Mouse (Mus musculus): ENCODE measurements around the gene Wdtc1. TPM values are rescaled to one million over a fixed set of nuclear protein-coding genes. Genes with fewer than 3 reads are reported as not detected.
A peak's percentile ranks its signal among the peaks of the same experiment; 100 is the strongest.

Wdtc1 gene
- polyA plus RNA-seq, 1 experiment from 2014 or later, result 25.5 TPM

DNA sequence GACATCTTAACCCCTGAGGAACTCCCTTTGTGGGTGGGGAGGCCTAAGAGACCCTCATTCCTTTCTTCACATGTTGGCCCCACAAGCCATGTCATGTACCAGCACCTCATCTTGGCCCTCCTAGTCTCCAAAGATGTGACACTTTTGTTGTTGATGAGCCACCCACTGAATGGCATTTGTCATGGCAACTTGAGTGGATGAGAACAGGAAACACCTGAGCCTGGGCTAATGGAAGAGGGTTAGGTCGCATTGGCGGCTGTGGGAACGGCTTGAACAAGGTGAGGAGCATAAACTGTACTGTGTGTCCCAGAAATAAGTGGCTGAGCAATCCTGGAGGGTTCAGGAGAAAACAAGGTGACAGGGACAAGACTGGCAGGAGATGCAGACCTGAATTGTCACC, 84.3 kb downstream of the Wdtc1 start:
- Histone ChIP-seq H3K27me3 (no peaks in the 10 kb centered on the region), H3K4me1 (no peaks in the 10 kb centered on the region), H3K27ac (no peak overlapping the region), H3K4me3 (no peak overlapping the region), H3K36me3 (peaks cover 68% of the 10 kb centered on the region), H3K9me3 (replicated peaks) (0 out of 2 replicates have a peak, but pooled peaks cover 7% of the 10 kb centered on the region), H3K4me2 (replicated peaks) (no peak overlapping the region), H3K9ac (no peak overlapping the region)
- 89% methylated on average over 3 of the region's 3 CpGs for WGBS
- ATAC-seq (ENCODE audit: low FRiP score), result no peak

DNA sequence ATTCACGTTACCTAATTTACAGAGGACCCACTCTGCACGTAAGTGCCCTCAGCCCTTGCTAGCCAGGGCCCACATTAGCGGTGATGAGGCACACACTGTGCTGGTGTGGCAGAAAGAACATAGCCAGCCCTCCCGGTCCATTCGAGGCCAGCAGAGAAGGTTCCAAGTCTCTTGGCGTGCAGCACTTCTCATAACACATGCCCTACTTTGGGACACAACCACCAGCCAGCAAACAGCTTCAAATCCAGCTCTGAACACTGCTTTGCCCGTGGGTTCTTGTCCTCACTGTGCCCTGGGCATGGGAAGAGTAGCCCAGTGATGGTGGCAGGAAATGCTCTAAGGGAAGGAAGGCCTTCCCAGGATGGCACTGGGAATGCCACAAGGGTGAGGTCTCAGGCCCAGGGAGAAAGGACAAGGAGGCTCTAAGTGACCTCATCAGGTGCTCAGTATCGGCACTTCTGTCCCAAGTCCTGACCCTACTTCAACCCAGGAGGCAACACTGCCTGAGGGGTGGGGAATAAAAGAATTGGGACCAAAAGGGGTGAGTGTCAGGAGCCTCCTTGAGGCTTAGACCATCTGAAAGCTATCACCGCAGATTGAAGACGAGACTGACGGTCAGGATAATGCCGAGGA, 86.9 kb downstream of the Wdtc1 start:
- H3K36me3 ChIP-seq, result peaks cover 74% of the 10 kb centered on the region
- H3K27me3 ChIP-seq, result no peaks in the 10 kb centered on the region
- H3K9ac ChIP-seq, result no peak overlapping the region
- no peak overlapping the region for H3K4me2 ChIP-seq (replicated peaks)
- no peak overlapping the region for H3K4me3 ChIP-seq
- no peak for ATAC-seq (ENCODE audit: low FRiP score)
- H3K4me1 ChIP-seq, result no peaks in the 10 kb centered on the region
- H3K9me3 ChIP-seq (replicated peaks), result 0 out of 2 replicates have a peak, but pooled peaks cover 7% of the 10 kb centered on the region
- H3K27ac ChIP-seq, result no peak overlapping the region
- WGBS, result 94% methylated on average over 12 of the region's 12 CpGs

DNA sequence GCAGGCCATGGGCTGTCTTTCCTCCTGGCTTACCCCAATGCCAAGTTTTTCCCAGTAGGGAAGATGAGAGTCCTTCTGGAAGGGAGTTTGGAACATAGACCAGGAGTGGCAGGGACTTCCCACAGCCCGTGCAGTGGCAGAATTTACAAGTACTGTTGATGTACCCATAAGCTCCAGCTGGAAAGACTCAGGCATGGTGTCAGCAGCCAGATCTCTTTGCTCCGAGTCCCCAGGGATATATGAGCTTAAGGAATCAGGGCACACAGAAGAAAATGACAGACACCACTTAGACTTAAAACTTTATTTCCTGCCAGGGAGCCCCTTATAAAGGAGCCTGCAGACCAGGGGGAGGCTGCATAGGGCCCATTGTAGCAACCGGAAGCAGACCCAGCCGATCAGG, 87.5 kb downstream of the Wdtc1 start:
- 98% methylated on average over 4 of the region's 4 CpGs for WGBS
- Histone ChIP-seq H3K4me1 (no peaks in the 10 kb centered on the region), H3K27ac (no peak overlapping the region), H3K9ac (no peak overlapping the region), H3K4me2 (replicated peaks) (no peak overlapping the region), H3K36me3 (peaks cover 72% of the 10 kb centered on the region), H3K27me3 (0 out of 2 replicates have a peak, but pooled peaks cover 2% of the 10 kb centered on the region), H3K9me3 (replicated peaks) (0 out of 2 replicates have a peak, but pooled peaks cover 7% of the 10 kb centered on the region), H3K4me3 (no peak overlapping the region)
- no peak for ATAC-seq (ENCODE audit: low FRiP score)

DNA sequence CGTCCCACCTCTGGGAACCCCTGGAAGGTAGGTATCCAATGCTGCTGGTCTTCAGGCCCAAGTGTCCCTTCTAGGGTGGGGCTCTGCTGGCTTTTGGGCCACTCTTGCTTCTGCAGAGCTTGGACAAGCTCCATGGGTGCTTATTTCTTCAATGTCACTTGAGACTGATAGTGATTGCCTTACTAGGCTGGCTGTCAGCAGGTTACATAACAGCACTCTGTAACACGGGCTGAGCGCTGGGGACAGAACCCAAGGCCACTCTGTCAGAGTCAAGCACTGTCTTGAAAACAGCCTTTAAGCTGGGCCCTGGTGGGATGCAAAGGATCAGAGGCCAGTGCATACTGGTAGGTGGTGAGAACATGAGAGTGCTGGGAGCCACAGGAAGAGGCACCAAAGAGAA, 88.0 kb downstream of the Wdtc1 start:
- peaks cover 68% of the 10 kb centered on the region for H3K36me3 ChIP-seq
- no peak overlapping the region for H3K4me3 ChIP-seq
- 95% methylated on average over 3 of the region's 3 CpGs for WGBS
- H3K4me1 ChIP-seq, result no peaks in the 10 kb centered on the region
- 0 out of 2 replicates have a peak, but pooled peaks cover 3% of the 10 kb centered on the region for H3K27me3 ChIP-seq
- 0 out of 2 replicates have a peak, but pooled peaks cover 7% of the 10 kb centered on the region for H3K9me3 ChIP-seq (replicated peaks)
- no peak overlapping the region for H3K4me2 ChIP-seq (replicated peaks)
- no peak overlapping the region for H3K9ac ChIP-seq
- no peak for ATAC-seq (ENCODE audit: low FRiP score)
- H3K27ac ChIP-seq, result no peak overlapping the region

DNA sequence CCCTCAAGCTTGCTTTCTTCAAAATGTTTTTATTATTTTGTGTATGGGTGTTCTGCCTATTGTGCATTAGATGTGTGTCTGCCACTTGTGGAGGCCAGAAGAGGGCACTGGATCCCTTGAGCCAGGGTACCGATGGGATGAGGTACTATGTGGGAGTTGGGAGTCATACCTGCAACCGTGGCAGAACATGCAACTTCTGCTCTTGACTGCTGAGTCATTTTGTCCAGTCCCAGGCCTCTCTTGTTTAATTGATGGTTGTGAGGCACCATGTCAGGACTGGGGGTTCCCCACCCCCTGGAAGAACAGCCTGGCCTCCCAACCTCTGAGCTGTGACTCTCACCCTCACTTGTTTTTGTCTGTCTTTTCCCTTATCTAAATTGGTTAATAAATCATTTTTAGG, 88.7 kb downstream of the Wdtc1 start:
- Histone ChIP-seq H3K4me1 (no peaks in the 10 kb centered on the region), H3K36me3 (peaks cover 62% of the 10 kb centered on the region), H3K9ac (no peak overlapping the region), H3K4me3 (no peak overlapping the region), H3K27ac (no peak overlapping the region), H3K9me3 (replicated peaks) (0 out of 2 replicates have a peak, but pooled peaks cover 7% of the 10 kb centered on the region), H3K27me3 (0 out of 2 replicates have a peak, but pooled peaks cover 3% of the 10 kb centered on the region), H3K4me2 (replicated peaks) (no peak overlapping the region)
- ATAC-seq (ENCODE audit: low FRiP score), result no peak
- WGBS, result 97% methylated on average over 2 of the region's 2 CpGs

DNA sequence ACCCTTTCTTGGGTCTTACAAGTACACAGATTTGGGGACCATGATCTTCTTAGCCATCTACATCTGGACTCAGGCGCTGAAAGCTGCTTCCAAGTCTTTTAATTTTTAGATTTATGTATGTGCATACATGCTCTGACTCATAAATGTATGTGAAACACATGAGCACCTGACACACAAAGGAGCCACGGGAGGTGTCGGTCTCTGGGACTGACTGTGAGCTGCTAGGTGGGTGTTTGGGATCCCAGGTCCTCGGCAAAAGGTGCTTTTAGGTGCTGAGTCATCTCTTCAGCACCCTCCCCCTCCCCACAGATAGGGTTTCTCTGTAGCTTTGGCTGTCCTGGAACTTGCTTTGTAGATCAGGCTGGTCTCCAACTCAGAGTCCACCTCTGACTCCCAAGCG, 89.5 kb downstream of the Wdtc1 start:
- 86% methylated on average over 5 of the region's 5 CpGs for WGBS
- peaks cover 3% of the 10 kb centered on the region; the same call in 1 of the 2 replicates for H3K27me3 ChIP-seq
- no peak overlapping the region for H3K4me3 ChIP-seq
- H3K4me1 ChIP-seq, result no peaks in the 10 kb centered on the region
- ATAC-seq (ENCODE audit: low FRiP score), result no peak
- H3K36me3 ChIP-seq, result peaks cover 54% of the 10 kb centered on the region
- H3K9ac ChIP-seq, result no peak overlapping the region
- no peak overlapping the region for H3K27ac ChIP-seq
- H3K4me2 ChIP-seq (replicated peaks), result no peak overlapping the region
- H3K9me3 ChIP-seq (replicated peaks), result 0 out of 2 replicates have a peak, but pooled peaks cover 7% of the 10 kb centered on the region

DNA sequence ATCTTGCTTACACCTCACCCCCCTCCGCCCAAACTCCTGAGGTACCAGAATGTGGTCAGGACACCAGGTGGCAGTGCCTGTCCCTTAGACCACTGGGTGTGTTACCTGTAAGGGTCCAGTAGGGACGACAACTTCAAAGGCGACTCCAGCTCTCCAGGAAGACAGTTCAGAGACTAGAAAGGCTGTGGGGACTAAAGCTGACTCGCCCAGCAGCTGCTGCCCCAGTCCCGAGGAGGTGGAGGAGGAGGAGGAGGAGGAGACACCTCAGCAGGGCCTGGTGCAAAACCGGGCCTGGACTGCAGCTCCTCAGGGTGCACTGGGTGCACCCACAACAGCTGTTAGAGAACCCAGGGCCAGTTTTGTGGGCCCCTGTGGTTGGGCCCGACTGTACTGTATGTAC, 90.4 kb downstream of the Wdtc1 start, which contains the start of gene Sytl1:
Gene Sytl1 (minus strand): TSS at position 232 of the 400 bp plus-strand sequence.
- 0 out of 2 replicates have a peak, but pooled peaks cover 7% of the 10 kb centered on the region for H3K9me3 ChIP-seq (replicated peaks)
- WGBS, result 43% methylated on average over 7 of the region's 7 CpGs
- ATAC-seq (ENCODE audit: low FRiP score), result no peak
- no peak within 1 kb of the TSS for H3K4me2 ChIP-seq (replicated peaks)
- no peaks in the 10 kb centered on the region for H3K4me1 ChIP-seq
- no peak within 1 kb of the TSS for H3K9ac ChIP-seq
- H3K4me3 ChIP-seq, result no peak within 1 kb of the TSS
- H3K27ac ChIP-seq, result no peak within 1 kb of the TSS
- peaks cover 45% of the 10 kb centered on the region for H3K36me3 ChIP-seq
- H3K27me3 ChIP-seq, result peaks cover 6% of the 10 kb centered on the region

DNA sequence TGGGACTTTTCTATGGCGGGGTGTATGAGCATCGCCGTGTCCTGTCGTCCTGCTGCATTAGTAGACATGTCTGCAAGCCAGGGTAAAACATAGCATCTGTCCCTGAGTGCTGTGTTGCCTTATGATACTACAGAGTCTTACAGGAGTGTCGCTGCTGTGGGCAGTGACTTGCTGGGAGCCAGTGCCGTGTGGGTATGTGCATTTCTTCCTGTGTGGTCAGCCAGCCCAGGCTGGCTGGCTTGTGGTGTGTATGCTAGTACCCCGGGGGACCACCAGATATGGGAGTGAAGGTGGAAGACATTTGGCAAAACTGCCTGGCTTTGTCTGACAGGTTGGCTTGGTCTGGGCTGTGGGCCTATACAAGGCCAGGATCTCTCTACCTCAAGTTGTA, 90.9 kb downstream of the Wdtc1 start:
- no peak overlapping the region for H3K4me3 ChIP-seq
- WGBS, result 65% methylated on average over 7 of the region's 7 CpGs
- no peak overlapping the region for H3K9ac ChIP-seq
- 0 out of 2 replicates have a peak, but pooled peaks cover 7% of the 10 kb centered on the region for H3K9me3 ChIP-seq (replicated peaks)
- no peaks in the 10 kb centered on the region for H3K4me1 ChIP-seq
- peaks cover 40% of the 10 kb centered on the region for H3K36me3 ChIP-seq
- no peak for ATAC-seq (ENCODE audit: low FRiP score)
- no peak overlapping the region for H3K27ac ChIP-seq
- peaks cover 11% of the 10 kb centered on the region for H3K27me3 ChIP-seq
- H3K4me2 ChIP-seq (replicated peaks), result no peak overlapping the region

DNA sequence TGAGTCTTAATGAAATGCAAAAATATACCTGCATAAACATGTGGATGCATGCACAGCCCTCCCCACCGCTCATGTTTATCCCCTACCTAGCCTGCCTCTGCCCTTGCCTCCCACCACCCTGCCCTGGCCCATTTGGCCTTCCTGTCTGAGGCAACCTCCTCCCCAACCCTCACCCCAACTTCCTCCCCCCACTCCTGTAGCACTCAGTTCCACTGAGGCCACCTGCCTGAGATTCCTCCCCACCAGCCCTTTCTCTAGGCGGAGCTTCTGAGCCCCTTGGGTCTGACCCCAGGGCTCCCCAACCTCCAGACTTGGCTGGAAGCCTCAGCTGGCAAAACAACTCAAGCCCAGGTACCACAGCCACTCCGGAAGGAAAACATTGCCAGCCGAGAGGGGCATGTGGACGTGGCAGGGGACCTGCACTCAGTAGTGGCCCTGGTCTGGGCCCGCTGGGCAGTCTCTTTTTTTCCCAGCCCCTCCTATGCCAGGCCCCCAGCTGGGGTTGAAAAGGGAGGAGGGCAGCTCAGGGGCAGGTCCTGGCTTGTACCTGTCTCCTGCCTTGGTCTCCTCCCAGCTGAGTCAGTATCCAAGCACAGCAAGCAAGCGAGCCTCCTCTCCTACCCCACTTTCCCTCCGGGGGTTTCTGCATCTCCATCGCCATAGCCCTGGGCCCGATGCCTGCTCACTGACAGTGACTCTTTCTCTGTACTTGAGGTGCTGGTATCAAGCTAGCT, 91.5 kb downstream of the Wdtc1 start:
- WGBS, result 46% methylated on average over 10 of the region's 10 CpGs
- Histone ChIP-seq H3K27me3 (peaks cover 17% of the 10 kb centered on the region), H3K27ac (no peak overlapping the region), H3K9ac (no peak overlapping the region), H3K36me3 (peaks cover 35% of the 10 kb centered on the region), H3K9me3 (replicated peaks) (0 out of 2 replicates have a peak, but pooled peaks cover 7% of the 10 kb centered on the region), H3K4me3 (no peak overlapping the region), H3K4me2 (replicated peaks) (no peak overlapping the region), H3K4me1 (no peaks in the 10 kb centered on the region)
- ATAC-seq (ENCODE audit: low FRiP score), result no peak

DNA sequence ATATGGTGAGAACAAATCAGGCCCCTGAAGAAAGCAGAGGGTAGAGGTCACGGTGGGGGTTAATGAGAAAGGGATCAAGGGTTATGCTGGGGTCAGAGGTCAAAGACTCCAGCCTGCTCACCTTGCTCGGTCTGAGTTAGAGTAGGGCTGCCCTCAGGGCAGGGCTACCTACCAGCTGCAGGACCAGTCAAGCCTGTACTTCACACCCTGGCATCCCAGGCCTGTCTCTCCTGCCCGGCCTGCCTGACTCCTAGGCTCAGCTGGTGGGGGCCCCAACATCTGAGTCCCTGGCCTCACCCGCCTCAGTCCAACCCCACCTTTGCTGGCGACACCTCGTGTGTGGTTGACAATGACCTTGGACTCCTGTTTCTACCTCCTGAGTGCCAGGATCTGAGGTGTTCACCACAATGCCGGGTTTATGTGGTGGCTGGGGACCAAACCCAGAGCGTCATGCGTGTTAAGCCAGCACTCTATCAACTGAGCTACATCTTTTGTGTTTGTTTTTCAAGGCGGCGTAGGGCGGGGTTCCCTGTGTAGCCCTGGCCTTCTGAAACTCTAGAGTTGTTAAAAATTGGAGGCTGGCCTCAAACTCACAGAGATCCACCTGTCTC, 95.4 kb downstream of the Wdtc1 start:
- Histone ChIP-seq H3K27ac (no peak overlapping the region), H3K36me3 (no peaks in the 10 kb centered on the region), H3K4me3 (no peak overlapping the region), H3K9me3 (replicated peaks) (no peaks in the 10 kb centered on the region), H3K4me2 (replicated peaks) (no peak overlapping the region), H3K9ac (no peak overlapping the region), H3K27me3 (peaks cover 50% of the 10 kb centered on the region), H3K4me1 (no peaks in the 10 kb centered on the region)
- 74% methylated on average over 12 of the region's 12 CpGs for WGBS
- ATAC-seq (ENCODE audit: low FRiP score), result no peak

DNA sequence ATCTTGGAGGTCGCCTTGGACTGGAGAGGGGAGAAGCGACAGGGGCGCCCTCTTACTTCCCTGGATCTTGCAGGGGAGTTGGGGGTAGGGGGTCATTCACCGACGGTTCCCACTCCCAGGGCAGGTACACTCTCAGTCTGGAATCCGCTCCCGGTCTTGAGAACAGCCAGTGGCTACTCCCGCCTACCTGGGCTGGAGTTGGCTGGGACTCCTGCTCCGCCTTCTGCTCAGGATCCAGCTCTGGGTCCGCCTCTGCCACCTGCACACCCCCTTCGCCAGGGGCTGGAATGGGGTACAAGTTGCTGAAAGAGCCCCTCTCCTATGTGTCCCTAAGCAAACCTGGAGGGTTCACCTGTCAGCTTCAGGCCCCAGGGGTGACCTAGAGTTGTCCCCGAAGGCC, 96.1 kb downstream of the Wdtc1 start:
- Histone ChIP-seq H3K4me3 (no peak overlapping the region), H3K4me2 (replicated peaks) (0 out of 2 replicates have a peak overlapping the region, but pooled peaks have one; percentile 13), H3K27me3 (peaks cover 56% of the 10 kb centered on the region), H3K27ac (no peak overlapping the region), H3K36me3 (no peaks in the 10 kb centered on the region), H3K9ac (no peak overlapping the region), H3K4me1 (no peaks in the 10 kb centered on the region), H3K9me3 (replicated peaks) (no peaks in the 10 kb centered on the region)
- WGBS, result 31% methylated on average over 12 of the region's 12 CpGs
- no peak for ATAC-seq (ENCODE audit: low FRiP score)

DNA sequence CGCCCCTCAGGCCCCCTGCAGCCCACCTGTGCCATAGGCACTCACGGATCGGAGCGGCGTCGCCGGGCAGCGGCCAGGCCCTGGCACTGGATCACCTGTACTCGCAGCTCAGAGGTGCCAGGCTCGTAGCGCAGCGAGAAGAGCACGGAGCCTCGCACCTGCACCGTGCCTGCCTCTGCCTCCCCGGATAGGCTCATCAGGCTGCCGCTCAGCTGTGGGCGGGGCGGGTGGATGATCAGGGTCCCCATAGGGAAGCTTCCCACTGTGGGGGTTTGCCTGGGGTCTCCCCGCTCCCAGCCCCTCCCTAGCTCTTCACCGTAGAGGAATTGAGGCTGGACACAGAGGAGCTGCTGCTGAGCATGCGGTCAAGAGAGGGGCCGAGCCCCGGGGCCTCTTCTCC, 96.5 kb downstream of the Wdtc1 start:
- WGBS, result 19% methylated on average over 24 of the region's 24 CpGs

More for the DNA sequence above, 96.5 kb downstream of the Wdtc1 start:
- Histone ChIP-seq H3K4me2 (replicated peaks) (0 out of 2 replicates have a peak overlapping the region, but pooled peaks have one; percentile 13), H3K36me3 (no peaks in the 10 kb centered on the region), H3K27me3 (peaks cover 61% of the 10 kb centered on the region), H3K27ac (no peak overlapping the region), H3K4me3 (no peak overlapping the region), H3K9ac (no peak overlapping the region), H3K4me1 (no peaks in the 10 kb centered on the region), H3K9me3 (replicated peaks) (no peaks in the 10 kb centered on the region)
- ATAC-seq (ENCODE audit: low FRiP score), result no peak
